Mouse (Mus musculus) kidney, postnatal 0 days (tissue): ENCODE measurements around the gene Zfp568. TPM values are rescaled to one million over a fixed set of nuclear protein-coding genes. Genes with fewer than 3 reads are reported as not detected.

Experiments
- ATAC-seq: fragments of 200-750 bp; cut with Nextera tagmentation; replicated peaks from 2 replicates; pipeline ENCODE4 v1.8.0; 2017; ENCODE audit warnings: low read depth, moderate number of reproducible peaks, moderate TSS enrichment, moderate library complexity; ENCODE audit not compliant: low FRiP score
- DNase-seq: peaks from one replicate; pipeline ENCODE4 v3.0.0-alpha.2; 2016; ENCODE audit warnings: low spot score
- H3K27ac ChIP-seq: fragments of 300-500 bp; sonication (generic); 2 replicates; pipeline ENCODE4 v1.5.1; 2014; ENCODE audit warnings: mild to moderate bottlenecking
- H3K27me3 ChIP-seq: fragments of 300-500 bp; sonication (generic); 2 replicates; pipeline ENCODE4 v1.6.1; 2014; ENCODE audit warnings: low read length, mixed read lengths; ENCODE audit not compliant: insufficient read depth
- H3K36me3 ChIP-seq: fragments of 300-500 bp; sonication (generic); 2 replicates; pipeline ENCODE4 v1.6.1; 2014; ENCODE audit warnings: low read length, mixed read lengths; ENCODE audit not compliant: insufficient read depth
- H3K4me1 ChIP-seq: fragments of 300-500 bp; sonication (generic); replicated peaks from 2 replicates; pipeline ENCODE4 v1.6.1; 2014; ENCODE audit warnings: antibody characterized with exemption, low read length, mixed read lengths; ENCODE audit not compliant: insufficient read depth
- H3K4me2 ChIP-seq: fragments of 300-500 bp; sonication (generic); 2 replicates; pipeline ENCODE4 v1.6.1; 2014; ENCODE audit warnings: mild to moderate bottlenecking, low read length, moderate library complexity, mixed read lengths
- H3K4me3 ChIP-seq: fragments of 300-500 bp; sonication (generic); replicated peaks from 2 replicates; pipeline ENCODE4 v1.5.1; 2014; ENCODE audit warnings: low read depth, low read length
- H3K9ac ChIP-seq: fragments of 300-500 bp; sonication (generic); 2 replicates; pipeline ENCODE4 v1.6.1; 2014; ENCODE audit warnings: low read depth, low read length
- H3K9me3 ChIP-seq: fragments of 300-500 bp; sonication (generic); replicated peaks from 2 replicates; pipeline ENCODE4 v1.6.1; 2016; ENCODE audit warnings: low read length, inconsistent platforms, mixed read lengths
- CTCF ChIP-seq: IDR thresholded peaks from 2 replicates; pipeline ENCODE4 v1.5.1; 2016; ENCODE audit warnings: antibody characterized with exemption, low read depth, mild to moderate bottlenecking, moderate library complexity
- WGBS: fragments of 180-500 bp; shearing (Covaris S2); extraction: QIAGEN DNeasy Blood & Tissue Kit; methylation state at CpG from one replicate; pipeline ENCODE4 v1.1.7; 2014; 5-methylcytosine and 5-hydroxymethylcytosine counted together
- polyA plus RNA-seq: library from polyadenylated mRNA; unstranded; fragments of >200 nt; fragmentation: Nextera tagmentation; extraction: Ambion mirVana; gene quantifications from 2 replicates; pipeline ENCODE4 v1.2.1, GENCODE M21; 2015

Gene Zfp568
- polyA plus RNA-seq, 1 experiment from 2014 or later: 6.4 TPM

DNA sequence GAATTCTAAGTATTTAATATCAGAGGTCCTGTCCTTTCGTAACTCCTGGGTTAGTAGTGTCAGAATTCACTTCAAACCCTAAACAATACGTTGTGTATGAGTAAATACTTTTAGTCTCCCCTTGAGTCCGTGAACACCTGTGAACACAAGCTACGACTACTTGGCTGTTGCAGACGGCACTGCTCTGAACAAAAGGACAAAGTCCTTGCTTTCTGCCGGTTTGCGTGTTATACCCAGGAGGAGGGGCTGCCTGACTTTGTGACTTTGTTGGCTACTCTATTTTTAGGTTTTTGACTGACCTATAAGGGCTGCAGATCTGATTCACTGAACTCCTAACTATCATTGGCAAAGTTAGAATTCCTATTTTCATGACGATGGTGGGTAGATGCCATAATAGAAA is 2.3 kb downstream of the Zfp568 start:
- DNase-seq (no peak), ATAC-seq (no peak)
- H3K9me3 ChIP-seq: no peaks in the 10 kb centered on the region
- 85% methylated on average over 8 of the region's 8 CpGs for WGBS
- H3K4me2 ChIP-seq: no peak overlapping the region
- H3K27me3 ChIP-seq: no peaks in the 10 kb centered on the region
- no peak overlapping the region for H3K9ac ChIP-seq
- H3K4me3 ChIP-seq: no peak overlapping the region
- H3K27ac ChIP-seq: no peak overlapping the region
- H3K4me1 ChIP-seq: peaks cover 8% of the 10 kb centered on the region; the same call in 1 of the 2 replicates
- H3K36me3 ChIP-seq: peaks cover 19% of the 10 kb centered on the region
- no peak for TF ChIP-seq CTCF

- ATAC-seq: no peak
- TF ChIP-seq CTCF: no peak
- DNase-seq: no peak
These were observed 3.8 kb downstream of the Zfp568 start for GRCm38 (mm10) chr7:29987551-29987950.

DNA sequence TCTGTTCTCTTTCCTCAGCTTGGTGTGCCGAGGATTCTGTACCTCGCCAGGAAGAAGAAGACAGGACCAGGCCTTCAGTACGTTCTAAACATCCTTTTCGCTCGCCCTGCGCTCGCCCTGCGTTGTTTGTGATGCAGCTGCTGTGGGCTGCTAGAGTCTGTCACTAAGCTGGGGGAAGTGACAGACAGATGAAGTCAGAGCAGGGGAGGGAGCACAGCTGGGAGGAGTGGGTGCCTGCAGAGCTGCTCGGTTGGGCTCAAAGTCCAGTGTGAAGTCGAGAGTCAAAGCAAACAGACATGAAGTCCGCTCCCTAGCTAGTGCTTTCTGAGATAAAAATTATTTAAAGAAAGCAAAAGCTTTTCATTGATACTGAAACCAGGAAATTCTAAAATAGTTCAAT is 5.3 kb downstream of the Zfp568 start:
- no peaks in the 10 kb centered on the region for H3K4me1 ChIP-seq
- H3K4me2 ChIP-seq: no peak overlapping the region
- no peak for TF ChIP-seq CTCF
- no peak overlapping the region for H3K9ac ChIP-seq
- no peaks in the 10 kb centered on the region for H3K9me3 ChIP-seq
- no peak overlapping the region for H3K27ac ChIP-seq
- DNase-seq: no peak
- no peak overlapping the region for H3K4me3 ChIP-seq
- 84% methylated on average over 11 of the region's 11 CpGs for WGBS
- H3K27me3 ChIP-seq: no peaks in the 10 kb centered on the region
- no peak for ATAC-seq
- H3K36me3 ChIP-seq: peaks cover 37% of the 10 kb centered on the region

More at GRCm38 (mm10) chr7:29987551-29987950, 3.8 kb downstream of the Zfp568 start:
- Histone ChIP-seq H3K27ac (no peak overlapping the region), H3K9me3 (no peaks in the 10 kb centered on the region), H3K27me3 (no peaks in the 10 kb centered on the region), H3K36me3 (peaks cover 31% of the 10 kb centered on the region), H3K4me3 (no peak overlapping the region), H3K4me2 (no peak overlapping the region), H3K4me1 (peaks cover 6% of the 10 kb centered on the region; the same call in 1 of the 2 replicates), H3K9ac (no peak overlapping the region)
- WGBS: 84% methylated on average over 5 of the region's 5 CpGs

DNA sequence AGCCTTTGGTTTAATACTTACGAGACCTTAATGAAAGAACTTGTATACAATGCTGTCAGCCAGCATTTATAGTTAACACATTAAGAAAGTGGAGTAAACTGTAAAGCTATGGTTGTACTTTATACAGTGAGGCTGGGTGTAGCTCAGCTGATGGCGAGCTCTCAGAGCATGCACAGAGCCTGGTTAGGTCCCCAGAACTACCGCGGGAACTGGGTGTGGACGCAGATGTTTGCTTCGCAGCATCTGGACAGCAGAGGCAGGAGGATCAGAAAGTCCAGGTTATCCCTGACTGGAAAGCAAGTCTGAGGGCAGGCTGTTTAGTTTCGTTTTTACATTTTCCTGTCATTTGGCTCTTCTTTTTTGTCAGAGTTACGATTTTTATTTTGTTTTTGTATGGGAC is 8.9 kb downstream of the Zfp568 start:
- no peaks in the 10 kb centered on the region for H3K9me3 ChIP-seq
- no peak overlapping the region for H3K27ac ChIP-seq
- 89% methylated on average over 8 of the region's 8 CpGs for WGBS
- ATAC-seq (no peak), DNase-seq (no peak)
- no peak overlapping the region for H3K9ac ChIP-seq
- H3K27me3 ChIP-seq: no peaks in the 10 kb centered on the region
- H3K4me3 ChIP-seq: no peak overlapping the region
- no peak overlapping the region for H3K4me2 ChIP-seq
- H3K4me1 ChIP-seq: no peaks in the 10 kb centered on the region
- peaks cover 37% of the 10 kb centered on the region for H3K36me3 ChIP-seq
- TF ChIP-seq CTCF: no peak

- Histone ChIP-seq H3K36me3 (peaks cover 40% of the 10 kb centered on the region), H3K4me1 (no peaks in the 10 kb centered on the region), H3K27ac (no peak overlapping the region), H3K27me3 (no peaks in the 10 kb centered on the region), H3K4me3 (no peak overlapping the region), H3K9ac (no peak overlapping the region), H3K4me2 (no peak overlapping the region), H3K9me3 (no peaks in the 10 kb centered on the region)
- TF ChIP-seq CTCF: no peak
- no peak for DNase-seq
- no peak for ATAC-seq
- 92% methylated on average over 9 of the region's 9 CpGs for WGBS
These were observed 9.6 kb downstream of the Zfp568 start for GRCm38 (mm10) chr7:29993340-29993739.

DNA sequence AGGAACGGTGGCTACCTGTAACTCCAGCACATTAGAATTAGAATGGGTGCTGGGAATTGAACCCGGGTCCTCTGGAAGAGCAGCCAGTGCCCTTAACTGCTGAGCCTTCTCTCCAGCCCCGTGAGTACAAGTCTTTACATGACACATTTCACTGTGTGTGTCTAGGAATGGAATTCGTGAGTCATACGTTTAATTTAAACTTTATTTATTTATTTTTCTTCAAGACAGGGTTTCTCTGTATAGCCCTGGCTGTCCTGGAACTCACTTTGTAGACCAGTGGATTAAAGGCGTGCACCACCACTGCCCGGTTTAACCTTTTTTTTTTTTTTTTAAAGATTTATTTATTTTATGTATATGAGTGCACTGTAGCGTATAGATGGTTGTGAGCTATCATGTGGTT is 11.4 kb downstream of the Zfp568 start:
- no peak for TF ChIP-seq CTCF
- H3K9ac ChIP-seq: no peak overlapping the region
- no peaks in the 10 kb centered on the region for H3K27me3 ChIP-seq
- peaks cover 45% of the 10 kb centered on the region for H3K36me3 ChIP-seq
- no peak overlapping the region for H3K4me2 ChIP-seq
- WGBS: 92% methylated on average over 8 of the region's 8 CpGs
- DNase-seq (no peak), ATAC-seq (no peak)
- no peak overlapping the region for H3K27ac ChIP-seq
- no peak overlapping the region for H3K4me3 ChIP-seq
- H3K9me3 ChIP-seq: no peaks in the 10 kb centered on the region
- no peaks in the 10 kb centered on the region for H3K4me1 ChIP-seq

DNA sequence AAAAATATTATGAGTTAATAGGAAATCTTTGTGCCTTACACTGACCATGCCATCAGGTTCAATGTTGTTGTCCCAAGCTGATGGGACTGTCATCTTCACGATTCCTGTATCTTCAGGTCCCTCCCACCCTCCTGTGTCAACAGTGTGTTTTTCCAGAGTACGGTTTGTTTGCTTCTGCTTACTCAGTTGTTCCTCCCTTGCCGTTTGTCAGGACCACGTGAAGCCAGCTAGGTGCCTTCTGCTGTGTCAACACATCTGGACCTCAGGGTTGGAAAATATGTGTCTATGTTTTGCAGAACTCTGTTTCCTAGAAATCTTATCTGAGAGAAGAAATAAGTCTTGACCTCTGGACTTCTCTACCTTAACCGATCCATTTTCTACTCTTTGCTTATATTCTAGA is 16.8 kb downstream of the Zfp568 start:
- Histone ChIP-seq H3K27me3 (no peaks in the 10 kb centered on the region), H3K9me3 (no peaks in the 10 kb centered on the region), H3K9ac (no peak overlapping the region), H3K4me3 (no peak overlapping the region), H3K4me2 (no peak overlapping the region), H3K36me3 (peaks cover 28% of the 10 kb centered on the region), H3K27ac (no peak overlapping the region), H3K4me1 (no peaks in the 10 kb centered on the region)
- no peak for TF ChIP-seq CTCF
- DNase-seq (no peak), ATAC-seq (no peak)
- 68% methylated on average over 5 of the region's 5 CpGs for WGBS
